8 mouse cellular contexts compared by ENCODE assay signal in genomic region chr2:103084451-103084850, GRCm38 (mm10). TPM values are rescaled to one million over a fixed set of nuclear protein-coding genes. Genes with fewer than 3 reads are reported as not detected.
DNase-seq lines count a peak whose midpoint lies in the region; ATAC-seq and TF ChIP-seq lines count a peak whose summit lies in the region.

No protein-coding gene starts in this region.

- no peaks in the 10 kb centered on the region for H3K9me3 ChIP-seq in hindbrain, embryonic 14.5 days (ENCODE audit: control insufficient read depth, low read length)
- no peaks in the 10 kb centered on the region for H3K9me3 ChIP-seq in hindbrain, embryonic 10.5 days

- H3K27ac ChIP-seq in hindbrain, embryonic 14.5 days = no peak overlapping the region
- no peak overlapping the region for H3K27ac ChIP-seq in hindbrain, embryonic 10.5 days

- no peaks in the 10 kb centered on the region for H3K79me2 ChIP-seq in myocyte (ENCODE audit: control insufficient read depth, insufficient read depth)

- H3K4me2 ChIP-seq in hindbrain, embryonic 14.5 days (replicated peaks) = no peak overlapping the region
- no peak overlapping the region for H3K4me2 ChIP-seq in myocyte (ENCODE audit: low read depth)

- no peak for TF ChIP-seq POLR2A in myocyte (IDR thresholded peaks at IDR 0.05; ENCODE audit: insufficient read length, low read depth)

- H3K27me3 ChIP-seq in hindbrain, embryonic 14.5 days (ENCODE audit: control insufficient read depth, insufficient read depth, low read length) = no peaks in the 10 kb centered on the region
- H3K27me3 ChIP-seq in hindbrain, embryonic 10.5 days (ENCODE audit: insufficient read depth, poor library complexity, severe bottlenecking) = no peaks in the 10 kb centered on the region
- no peaks in the 10 kb centered on the region for H3K27me3 ChIP-seq in myocyte (ENCODE audit: control insufficient read depth, insufficient read depth, insufficient read length)

- H3K4me1 ChIP-seq in hindbrain, embryonic 14.5 days (replicated peaks; ENCODE audit: control insufficient read depth, insufficient read depth, low read length) = no peaks in the 10 kb centered on the region
- H3K4me1 ChIP-seq in hindbrain, embryonic 10.5 days (replicated peaks) = peaks cover 6% of the 10 kb centered on the region

- H3ac ChIP-seq in myocyte (ENCODE audit: control insufficient read depth, insufficient read length) = no peak overlapping the region

- DNase-seq in hindbrain, embryonic 14.5 days (ENCODE audit: low spot score) = peak; percentile 74
- no peak for DNase-seq in hindbrain, embryonic 10.5 days (ENCODE audit: low spot score)
- DNase-seq in right cerebral cortex, adult 18-20 months = peak; percentile 17
- no peak for DNase-seq in right cerebral cortex, postnatal 10 days (ENCODE audit: low spot score in 2 of 2)
- DNase-seq in ZHBTc4 (ENCODE audit: low read depth, low spot score) = peak; percentile 36
- DNase-seq in ovary, postnatal 14 days (ENCODE audit: low spot score) = no peak
- no peak for DNase-seq in testis, postnatal 14 days (ENCODE audit: low spot score)

- peaks cover 11% of the 10 kb centered on the region; the same call in 1 of the 2 replicates for H3K36me3 ChIP-seq in hindbrain, embryonic 14.5 days (replicated peaks; ENCODE audit: control insufficient read depth, insufficient read depth)
- peaks cover 24% of the 10 kb centered on the region for H3K36me3 ChIP-seq in hindbrain, embryonic 10.5 days
- peaks cover 6% of the 10 kb centered on the region for H3K36me3 ChIP-seq in myocyte (ENCODE audit: control insufficient read depth, insufficient read depth)

- ATAC-seq in hindbrain, embryonic 14.5 days (ENCODE audit: low FRiP score) = no peak

- H3K9ac ChIP-seq in hindbrain, embryonic 14.5 days = no peak overlapping the region

- 60% methylated on average over 5 of the region's 5 CpGs for WGBS in hindbrain, embryonic 14.5 days
- WGBS in hindbrain, embryonic 10.5 days = 63% methylated on average over 5 of the region's 5 CpGs

- H3K4me3 ChIP-seq in hindbrain, embryonic 14.5 days (replicated peaks; ENCODE audit: low read length) = no peak overlapping the region
- no peak overlapping the region for H3K4me3 ChIP-seq in hindbrain, embryonic 10.5 days
- no peak overlapping the region for H3K4me3 ChIP-seq in myocyte

TF ChIP-seq in myocyte, 11 proteins besides CTCF, POLR2A, EP300 and RAD21:
- peak; percentile 90 for TF ChIP-seq CEBPB (IDR thresholded peaks at IDR 0.05; ENCODE audit: insufficient read depth, poor library complexity, severe bottlenecking)
- no peak for TF ChIP-seq E2F4 (IDR thresholded peaks at IDR 0.05; ENCODE audit: insufficient read depth)

RNA-seq across cellular contexts. Expression of gene Apip, which starts 11.0 kb away (rescaled TPM):
- 51.3 and 54.8 TPM in 2 replicates for polyA plus RNA-seq in hindbrain, embryonic 14.5 days (2014; fragmentation: Nextera tagmentation; extraction: Ambion mirVana)
- polyA plus RNA-seq in hindbrain, embryonic 10.5 days (2016; fragmentation: Nextera tagmentation; extraction: Ambion mirVana) = 60.7 and 63.9 TPM in 2 replicates
- polyA plus RNA-seq in myocyte (2012; fragmentation: generic; extraction: Trizol) = 46.4 TPM

RNA-seq across cellular contexts. Expression of gene Pdhx, which starts 11.1 kb away (rescaled TPM):
- polyA plus RNA-seq in hindbrain, embryonic 14.5 days (2014; fragmentation: Nextera tagmentation; extraction: Ambion mirVana) = 62.8 and 73.5 TPM in 2 replicates
- polyA plus RNA-seq in hindbrain, embryonic 10.5 days (2016; fragmentation: Nextera tagmentation; extraction: Ambion mirVana) = 40.3 and 45.2 TPM in 2 replicates
- polyA plus RNA-seq in myocyte (2012; fragmentation: generic; extraction: Trizol) = 37.4 TPM

Comparison
In these comparisons a context has a peak if more than half of its experiments do, and no peak if none do; other contexts are left out.
1. DNase-seq: peak in hindbrain, embryonic 14.5 days (single experiment), right cerebral cortex, adult 18-20 months (single experiment) and ZHBTc4 (single experiment); none in hindbrain, embryonic 10.5 days (single experiment), right cerebral cortex, postnatal 10 days (0 of 2), ovary, postnatal 14 days (single experiment) and testis, postnatal 14 days (single experiment).